Mouse (Mus musculus) kidney, adult 8-10 months (tissue): Measurements from ENCODE around the gene Calhm5.

Experiments
- DNase-seq, 2 experiments: peaks; one replicate each; pipeline ENCODE4 v3.0.0; 2022

Calhm5 gene

GRCm38 (mm10) chr10:34096418-34096883, at the start of gene Calhm5:
Gene Calhm5 (minus strand): TSS chr10:34096519.
- peak; percentile 18 to 24 for DNase-seq

- no peak for DNase-seq
Observed at GRCm38 (mm10) chr10:34141693-34142092, 45.4 kb upstream of the Calhm5 start.

GRCm38 (mm10) chr10:34139768-34140167, 43.4 kb upstream of the Calhm5 start:
- no peak for DNase-seq

- no peak for DNase-seq
Observed at GRCm38 (mm10) chr10:34138027-34138426, 41.7 kb upstream of the Calhm5 start.

- DNase-seq = no peak
Observed at GRCm38 (mm10) chr10:34136432-34136831, 40.1 kb upstream of the Calhm5 start.

- no peak for DNase-seq
Observed at GRCm38 (mm10) chr10:34131356-34131755, 35.0 kb upstream of the Calhm5 start.

GRCm38 (mm10) chr10:34128391-34128790, 32.1 kb upstream of the Calhm5 start:
- peak; percentile 24 to 28 for DNase-seq

- DNase-seq = peak in 1 of 2 experiments; percentile 12
Observed at GRCm38 (mm10) chr10:34127392-34128378, 31.4 kb upstream of the Calhm5 start, which contains the start of gene Calhm6. Gene Calhm6 (minus strand): TSS chr10:34127984.

- no peak for DNase-seq
Observed at GRCm38 (mm10) chr10:34118421-34118820, 22.1 kb upstream of the Calhm5 start.

- DNase-seq = no peak
Observed at GRCm38 (mm10) chr10:34117770-34118169, 21.5 kb upstream of the Calhm5 start.

GRCm38 (mm10) chr10:34117131-34117530, 20.8 kb upstream of the Calhm5 start:
- no peak for DNase-seq

GRCm38 (mm10) chr10:34111964-34112738, 15.8 kb upstream of the Calhm5 start:
- no peak for DNase-seq

GRCm38 (mm10) chr10:34110863-34111465, 14.6 kb upstream of the Calhm5 start:
- DNase-seq = no peak

GRCm38 (mm10) chr10:34095964-34096363, 355 bp downstream of the Calhm5 start:
- DNase-seq = no peak

- DNase-seq = no peak
Observed at GRCm38 (mm10) chr10:34095147-34095546, 1.2 kb downstream of the Calhm5 start.

- no peak for DNase-seq
Observed at GRCm38 (mm10) chr10:34091888-34092287, 4.4 kb downstream of the Calhm5 start.

GRCm38 (mm10) chr10:34090481-34090880, 5.8 kb downstream of the Calhm5 start:
- no peak for DNase-seq

GRCm38 (mm10) chr10:34089517-34089916, 6.8 kb downstream of the Calhm5 start:
- DNase-seq = no peak

GRCm38 (mm10) chr10:34088515-34088914, 7.8 kb downstream of the Calhm5 start:
- DNase-seq = no peak

GRCm38 (mm10) chr10:34086514-34086913, 9.8 kb downstream of the Calhm5 start:
- DNase-seq = no peak

GRCm38 (mm10) chr10:34074522-34075200, 21.7 kb downstream of the Calhm5 start:
- no peak for DNase-seq

GRCm38 (mm10) chr10:34071650-34072049, 24.7 kb downstream of the Calhm5 start:
- no peak for DNase-seq
